Mouse (Mus musculus) ES-Bruce4 (cell line): ENCODE measurements at regions not wholly inside any gene's neighbourhood (a gene's known extent, or its start where the extent isn't known, plus 50 kb on each side); places are given as distances from the start of the nearest gene placed in this dataset.

Experiments used
- CTCF ChIP-seq: IDR thresholded peaks from one replicate; pipeline ENCODE4 v1.8.1; 2011; ENCODE audit warnings: low read depth, low read length
- POLR2A ChIP-seq: IDR thresholded peaks from one replicate; pipeline ENCODE4 v1.8.1; 2011; ENCODE audit warnings: low read length; ENCODE audit not compliant: insufficient read depth

DNA sequence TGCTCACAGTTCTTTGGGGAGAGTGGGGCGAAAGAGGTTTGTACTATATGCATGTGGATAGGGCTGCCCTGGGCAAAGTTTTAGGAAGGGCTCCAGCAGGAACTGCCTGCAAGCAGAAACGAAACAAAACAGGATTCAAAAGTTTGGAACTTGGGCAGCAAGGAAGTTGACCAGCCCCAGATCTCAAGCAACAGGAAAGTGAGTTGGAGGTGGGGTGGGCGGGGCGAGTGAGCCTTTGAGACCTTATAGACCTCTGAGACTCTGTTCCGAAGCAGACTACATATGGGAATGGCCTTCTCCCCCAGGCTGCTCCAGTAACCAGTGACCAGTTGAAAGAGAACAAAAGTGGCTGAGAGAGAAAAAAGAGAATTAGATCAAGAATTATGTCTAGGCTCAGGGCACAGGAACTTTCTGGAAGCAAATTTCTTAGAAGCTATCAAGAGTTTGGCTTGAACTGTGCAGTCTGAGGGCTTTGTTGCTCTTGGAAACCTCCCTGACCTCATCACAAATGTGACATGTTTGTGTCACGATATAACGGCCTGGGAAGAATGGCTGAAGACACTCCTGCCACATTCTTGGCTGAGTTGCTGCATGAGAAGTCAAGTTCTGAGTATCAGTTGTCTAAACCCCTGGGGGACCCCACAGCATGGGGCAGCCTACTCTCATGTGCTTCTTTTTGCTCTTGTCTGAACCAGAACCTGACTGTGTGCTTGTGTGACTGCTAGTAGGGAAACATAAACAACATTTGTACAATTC is 156.4 kb downstream of the Tmx1 start:
- TF ChIP-seq POLR2A (no peak), CTCF (no peak)
